Mouse (Mus musculus): ENCODE measurements around the gene Hs3st5. TPM values are rescaled to one million over a fixed set of nuclear protein-coding genes. Genes with fewer than 3 reads are reported as not detected.
"Not testable (repeated sequence)": the region's sequence is repeated elsewhere in the genome, so short reads cannot be mapped to it uniquely, and the experiment has no call there.

Gene Hs3st5
- polyA plus RNA-seq, 1 experiment, result not detected

DNA sequence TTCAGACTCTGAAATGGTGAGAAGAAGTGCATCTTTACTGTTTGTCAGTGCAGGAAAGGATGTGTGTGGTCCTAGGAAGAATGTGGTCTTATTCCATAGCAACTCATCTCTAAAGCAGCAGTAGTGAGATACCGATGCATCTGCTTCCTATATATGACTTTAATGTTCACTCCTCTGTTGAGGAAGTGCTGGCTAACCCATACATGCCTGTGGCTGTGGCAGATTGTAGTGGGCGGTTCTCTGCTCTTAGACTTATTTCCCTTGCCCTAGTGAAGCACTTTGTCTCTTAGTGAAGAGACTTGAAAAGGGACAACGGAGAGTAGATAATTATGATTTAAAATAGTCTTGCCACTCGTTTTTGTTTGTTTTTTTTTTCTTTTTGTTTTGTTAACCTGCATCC lies 47.4 kb downstream of the Hs3st5 start:
- TF ChIP-seq POLR2A (IDR thresholded peaks at IDR 0.05; ENCODE audit: insufficient read depth, low read depth, low read length) (no peak), CTCF (IDR thresholded peaks at IDR 0.05; ENCODE audit: insufficient read depth, low read depth, low read length) (no peak)
- no peak overlapping the region for H3K4me3 ChIP-seq (ENCODE audit: insufficient read depth, low read depth, low read length)
- WGBS, result 54% methylated on average over 4 of the region's 4 CpGs
- no peak overlapping the region for H3K27ac ChIP-seq (ENCODE audit: insufficient read depth, low read depth, low read length)
- H3K4me1 ChIP-seq (ENCODE audit: control insufficient read depth, insufficient read depth, low read length), result no peaks in the 10 kb centered on the region

DNA sequence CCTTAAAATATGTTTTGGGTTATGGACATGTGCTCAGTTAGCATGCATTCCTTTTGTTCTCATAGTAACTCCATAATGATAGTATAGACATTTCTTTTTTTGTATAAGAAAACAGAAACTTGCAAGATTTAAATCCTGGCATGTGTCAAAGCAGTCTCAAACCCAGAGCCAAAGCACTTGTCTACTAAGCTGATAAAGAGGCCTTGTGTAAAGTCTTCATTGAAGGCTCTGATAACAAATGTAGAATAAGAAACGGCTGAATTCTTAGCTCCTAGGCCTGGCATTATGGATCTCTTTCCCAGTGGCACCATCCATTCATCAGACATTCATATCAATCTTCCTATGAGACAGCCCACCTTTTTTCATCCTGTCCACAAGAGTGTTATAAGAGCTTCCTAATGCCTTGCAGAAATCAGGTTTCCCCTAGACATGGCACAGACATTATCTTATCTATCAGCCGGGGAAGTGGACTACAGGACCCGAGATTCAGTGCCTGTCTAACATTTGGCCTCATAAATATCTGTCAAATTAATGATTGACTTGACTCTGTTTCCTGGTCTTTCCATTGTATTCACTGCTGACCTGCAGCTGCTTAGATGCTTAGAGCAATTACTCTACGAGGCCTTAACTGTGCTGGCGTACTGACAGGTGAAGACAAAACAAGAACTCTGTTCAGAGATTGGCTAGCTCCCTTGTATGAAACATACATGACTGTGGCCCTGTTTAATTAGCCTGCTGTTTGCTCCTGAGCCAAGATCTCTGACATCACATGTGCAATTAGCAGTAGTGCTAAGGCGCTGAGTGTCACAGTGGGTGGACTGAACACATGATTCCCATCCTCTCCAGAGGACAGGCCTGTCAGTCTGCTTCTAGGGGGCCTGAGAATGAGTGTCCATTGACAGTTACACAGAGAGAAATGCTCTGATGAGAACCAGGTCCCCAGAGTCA lies 48.6 kb downstream of the Hs3st5 start:
- 77% methylated on average over 6 of the region's 6 CpGs for WGBS
- Histone ChIP-seq H3K27ac (ENCODE audit: insufficient read depth, low read depth, low read length) (no peak overlapping the region), H3K4me1 (ENCODE audit: control insufficient read depth, insufficient read depth, low read length) (no peaks in the 10 kb centered on the region), H3K4me3 (ENCODE audit: insufficient read depth, low read depth, low read length) (no peak overlapping the region)
- TF ChIP-seq POLR2A (IDR thresholded peaks at IDR 0.05; ENCODE audit: insufficient read depth, low read depth, low read length), result no peak

DNA sequence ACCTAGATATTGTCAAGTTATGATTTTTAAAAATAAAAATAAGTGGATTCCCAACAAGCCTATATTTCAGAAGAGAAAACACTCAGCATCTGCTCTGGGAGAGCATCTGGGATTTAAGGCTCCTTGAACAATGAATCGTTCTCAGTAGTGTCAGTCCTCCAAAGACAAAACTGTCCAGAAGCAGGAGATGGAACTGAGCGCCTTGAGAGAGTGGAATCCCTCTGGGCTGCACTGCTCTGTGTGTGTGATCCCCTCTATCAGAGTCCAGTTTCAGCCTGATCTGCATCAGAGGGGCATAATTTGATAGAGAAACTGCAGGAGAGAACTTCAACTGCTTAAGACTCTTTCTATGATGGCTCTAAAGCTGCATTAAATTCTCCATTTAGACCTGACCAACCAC lies 49.5 kb downstream of the Hs3st5 start:
- no peak overlapping the region for H3K27ac ChIP-seq (ENCODE audit: insufficient read depth, low read depth, low read length)
- WGBS, result 80% methylated on average over 2 of the region's 2 CpGs

DNA sequence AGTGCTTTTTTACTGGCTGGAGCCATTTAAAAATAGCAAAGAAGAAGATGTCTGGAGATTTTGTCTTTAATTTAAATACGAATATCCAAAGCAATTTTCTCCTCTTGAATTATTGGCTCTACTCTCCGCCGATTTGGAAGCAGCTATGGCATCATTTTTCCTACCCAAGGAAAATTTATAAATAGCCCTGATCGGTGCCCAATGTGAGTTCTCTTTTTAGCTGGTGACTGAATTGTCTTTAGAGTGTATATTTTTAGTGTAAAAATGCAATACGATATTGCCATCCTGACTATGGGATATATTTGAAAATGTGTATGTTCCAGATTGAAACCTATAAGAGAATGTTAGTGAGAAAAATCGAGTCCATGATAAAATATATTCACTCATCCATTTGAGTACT lies 51.1 kb downstream of the Hs3st5 start:
- TF ChIP-seq POLR2A (IDR thresholded peaks at IDR 0.05; ENCODE audit: insufficient read depth, low read depth, low read length), result no peak

More for the DNA sequence above, 49.5 kb downstream of the Hs3st5 start:
- Histone ChIP-seq H3K4me3 (ENCODE audit: insufficient read depth, low read depth, low read length) (no peak overlapping the region), H3K4me1 (ENCODE audit: control insufficient read depth, insufficient read depth, low read length) (no peaks in the 10 kb centered on the region)
- TF ChIP-seq POLR2A (IDR thresholded peaks at IDR 0.05; ENCODE audit: insufficient read depth, low read depth, low read length), result no peak
- no peak for TF ChIP-seq CTCF (IDR thresholded peaks at IDR 0.05; ENCODE audit: insufficient read depth, low read depth, low read length)

DNA sequence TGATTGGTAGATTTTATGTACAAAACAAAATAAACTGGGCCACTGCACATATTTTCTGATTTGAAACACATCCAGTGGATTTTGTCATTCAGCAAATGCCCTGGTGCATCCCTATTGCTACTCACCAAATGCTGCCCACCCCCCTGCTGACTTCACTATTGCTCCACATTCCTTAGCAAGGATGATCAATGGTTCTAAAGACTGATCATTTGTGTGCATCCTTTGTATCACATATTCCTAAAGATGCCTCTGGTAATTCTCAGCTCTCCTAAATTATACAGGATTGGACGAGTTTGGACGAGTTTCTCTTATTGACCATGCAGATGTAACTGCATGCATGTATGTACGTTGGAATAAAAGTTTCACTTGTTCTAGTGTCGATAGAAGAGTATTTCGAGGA lies 52.1 kb downstream of the Hs3st5 start:
- Histone ChIP-seq H3K4me3 (ENCODE audit: insufficient read depth, low read depth, low read length) (no peak overlapping the region), H3K27ac (ENCODE audit: insufficient read depth, low read depth, low read length) (no peak overlapping the region), H3K4me1 (ENCODE audit: control insufficient read depth, insufficient read depth, low read length) (no peaks in the 10 kb centered on the region)
- WGBS, result 86% methylated on average over 5 of the region's 5 CpGs
- TF ChIP-seq CTCF (IDR thresholded peaks at IDR 0.05; ENCODE audit: insufficient read depth, low read depth, low read length), result no peak
- TF ChIP-seq POLR2A (IDR thresholded peaks at IDR 0.05; ENCODE audit: insufficient read depth, low read depth, low read length), result no peak

More for the DNA sequence above, 51.1 kb downstream of the Hs3st5 start:
- no peak overlapping the region for H3K4me3 ChIP-seq (ENCODE audit: insufficient read depth, low read depth, low read length)
- 69% methylated on average over 6 of the region's 6 CpGs for WGBS
- H3K27ac ChIP-seq (ENCODE audit: insufficient read depth, low read depth, low read length), result no peak overlapping the region
- H3K4me1 ChIP-seq (ENCODE audit: control insufficient read depth, insufficient read depth, low read length), result no peaks in the 10 kb centered on the region

DNA sequence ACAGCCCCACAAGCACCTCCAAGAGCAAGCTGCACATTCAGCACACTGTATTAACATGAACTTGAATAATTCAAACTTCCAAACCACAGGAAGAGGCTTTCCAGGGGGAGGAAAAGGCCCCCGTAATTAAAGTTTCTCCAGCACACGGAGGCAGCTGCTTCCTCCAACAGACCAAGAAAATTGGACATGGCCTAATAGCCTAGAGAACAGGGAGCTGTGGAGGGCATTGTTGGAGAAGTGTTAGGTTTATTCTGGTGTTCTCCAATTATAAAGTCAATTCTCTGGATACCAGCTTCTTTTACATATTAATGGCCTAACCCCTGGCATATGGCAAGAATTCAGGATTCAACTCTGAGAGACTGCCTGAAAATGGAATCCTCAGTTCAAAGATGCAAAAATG lies 60.6 kb downstream of the Hs3st5 start:
- Histone ChIP-seq H3K4me1 (ENCODE audit: control insufficient read depth, insufficient read depth, low read length) (no peaks in the 10 kb centered on the region), H3K4me3 (ENCODE audit: insufficient read depth, low read depth, low read length) (no peak overlapping the region), H3K27ac (ENCODE audit: insufficient read depth, low read depth, low read length) (no peak overlapping the region)
- WGBS, result 39% methylated on average over 2 of the region's 2 CpGs
- no peak for TF ChIP-seq CTCF (IDR thresholded peaks at IDR 0.05; ENCODE audit: insufficient read depth, low read depth, low read length)
- TF ChIP-seq POLR2A (IDR thresholded peaks at IDR 0.05; ENCODE audit: insufficient read depth, low read depth, low read length), result no peak

DNA sequence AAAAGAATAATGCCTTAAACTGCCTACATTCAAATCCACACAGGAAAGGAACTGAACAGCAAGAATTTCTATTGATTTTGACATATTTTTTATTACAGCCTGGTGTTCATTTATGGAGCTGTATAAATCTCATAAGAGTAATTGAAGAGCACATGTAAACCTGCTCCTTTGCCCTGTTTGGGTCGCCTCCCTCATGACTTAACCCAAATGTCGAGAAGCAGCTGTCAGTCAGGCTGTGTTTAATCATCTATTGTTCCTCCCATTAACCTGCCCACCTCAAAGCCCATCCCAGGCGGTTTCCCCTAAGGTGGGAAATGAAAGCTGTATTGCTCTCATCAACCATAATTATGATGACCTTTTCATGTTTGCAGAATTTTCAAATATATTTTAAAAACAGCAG lies 65.9 kb downstream of the Hs3st5 start:
- Histone ChIP-seq H3K27ac (ENCODE audit: insufficient read depth, low read depth, low read length) (no peak overlapping the region), H3K4me1 (ENCODE audit: control insufficient read depth, insufficient read depth, low read length) (no peaks in the 10 kb centered on the region), H3K4me3 (ENCODE audit: insufficient read depth, low read depth, low read length) (no peak overlapping the region)
- no peak for TF ChIP-seq CTCF (IDR thresholded peaks at IDR 0.05; ENCODE audit: insufficient read depth, low read depth, low read length)
- no peak for TF ChIP-seq POLR2A (IDR thresholded peaks at IDR 0.05; ENCODE audit: insufficient read depth, low read depth, low read length)
- 87% methylated on average over 3 of the region's 3 CpGs for WGBS

DNA sequence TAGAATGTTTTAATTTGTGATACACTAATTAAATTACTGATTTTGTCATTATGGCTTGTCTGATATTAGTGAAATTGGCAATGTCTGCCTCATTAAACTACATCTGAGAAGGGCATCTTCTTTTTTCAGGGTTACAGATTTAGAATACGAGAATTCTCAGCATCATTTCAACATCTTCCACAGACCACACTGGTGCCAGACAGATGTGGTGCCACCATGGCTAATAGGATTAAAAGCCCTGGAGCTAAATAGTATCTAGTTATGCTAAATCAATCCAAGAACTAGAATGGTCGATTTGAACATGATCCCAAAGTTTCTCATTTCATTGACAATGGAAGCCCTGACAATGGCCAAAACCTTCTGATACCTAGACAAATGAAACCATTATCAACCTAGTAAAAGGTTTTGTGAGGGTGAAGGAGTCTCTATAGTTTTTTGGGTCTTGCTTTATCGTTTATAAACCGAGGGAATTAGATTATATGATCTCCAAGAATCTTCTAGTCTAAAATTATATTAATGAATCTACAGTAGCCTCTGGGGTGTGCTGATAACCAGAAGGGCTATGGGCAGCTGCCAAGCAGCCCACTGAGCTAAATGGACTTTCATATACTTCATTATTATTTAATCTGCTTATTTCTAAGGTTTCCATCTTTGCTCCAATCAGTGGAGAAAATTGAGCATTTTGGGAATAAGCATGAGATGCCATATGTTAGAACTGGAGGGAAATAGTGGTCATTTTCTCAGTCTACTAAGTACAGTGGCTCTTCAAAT lies 71.9 kb downstream of the Hs3st5 start:
- TF ChIP-seq POLR2A (IDR thresholded peaks at IDR 0.05; ENCODE audit: insufficient read depth, low read depth, low read length), result no peak
- TF ChIP-seq CTCF (IDR thresholded peaks at IDR 0.05; ENCODE audit: insufficient read depth, low read depth, low read length), result no peak
- no peaks in the 10 kb centered on the region for H3K4me1 ChIP-seq (ENCODE audit: control insufficient read depth, insufficient read depth, low read length)
- H3K27ac ChIP-seq (ENCODE audit: insufficient read depth, low read depth, low read length), result no peak overlapping the region
- no peak overlapping the region for H3K4me3 ChIP-seq (ENCODE audit: insufficient read depth, low read depth, low read length)
- WGBS, result 71% methylated on average over 4 of the region's 4 CpGs

DNA sequence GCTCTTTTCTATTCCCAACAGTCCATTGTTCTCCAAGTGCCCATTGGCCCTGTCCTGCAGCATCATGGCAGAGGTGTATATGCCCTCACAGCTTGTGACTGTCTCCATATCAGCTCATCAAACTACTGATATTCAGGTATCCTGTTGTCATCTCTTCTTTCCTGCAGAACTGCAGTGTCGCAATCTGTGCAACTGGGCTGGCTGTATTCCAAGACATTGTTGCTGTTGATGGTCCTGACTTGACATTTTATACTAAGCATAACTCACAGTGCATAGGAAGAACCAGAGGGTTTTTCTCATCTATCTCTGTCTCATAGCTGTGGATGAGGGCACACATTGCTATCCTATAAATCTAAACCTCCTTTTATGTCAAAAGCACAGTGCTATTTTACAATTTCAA lies 103.8 kb downstream of the Hs3st5 start:
- Histone ChIP-seq H3K4me1 (ENCODE audit: control insufficient read depth, insufficient read depth, low read length) (peaks cover 8% of the 10 kb centered on the region; the same call in 1 of the 2 replicates), H3K27ac (ENCODE audit: insufficient read depth, low read depth, low read length) (no peak overlapping the region), H3K4me3 (ENCODE audit: insufficient read depth, low read depth, low read length) (no peak overlapping the region)
- no peak for TF ChIP-seq POLR2A (IDR thresholded peaks at IDR 0.05; ENCODE audit: insufficient read depth, low read depth, low read length)
- no peak for TF ChIP-seq CTCF (IDR thresholded peaks at IDR 0.05; ENCODE audit: insufficient read depth, low read depth, low read length)
- WGBS, result 91% methylated on average over 1 of the region's 1 CpGs

DNA sequence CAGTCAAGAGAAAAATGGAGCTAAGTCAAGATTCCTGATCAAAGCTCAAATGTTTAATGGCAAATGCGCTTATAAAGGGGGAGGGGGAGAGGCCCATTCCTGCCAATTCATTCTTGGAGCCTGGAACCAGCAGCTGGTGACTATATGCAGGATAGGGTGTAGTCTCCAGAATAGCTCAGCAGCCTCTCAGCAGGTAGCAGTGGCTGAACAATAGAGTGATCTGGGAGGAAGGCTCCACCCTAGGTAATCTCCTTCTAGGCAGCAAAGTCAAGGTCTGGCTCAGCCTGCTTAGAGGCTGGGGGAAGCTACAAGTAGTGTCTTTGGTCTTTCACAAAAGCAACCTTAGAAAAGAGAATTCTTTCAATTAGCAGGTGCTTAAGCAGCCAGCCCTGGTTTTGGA lies 104.8 kb downstream of the Hs3st5 start:
- WGBS, result 58% methylated on average over 1 of the region's 1 CpGs
- not testable (repeated sequence) for H3K4me1 ChIP-seq (ENCODE audit: control insufficient read depth, insufficient read depth, low read length); H3K27ac ChIP-seq (ENCODE audit: insufficient read depth, low read depth, low read length); H3K4me3 ChIP-seq (ENCODE audit: insufficient read depth, low read depth, low read length)
